Mouse (Mus musculus) stomach, postnatal 0 days (tissue): ENCODE data around the gene Akirin2.

Source experiments
- CTCF ChIP-seq: IDR thresholded peaks from 2 replicates; pipeline ENCODE4 v1.5.1; 2016; ENCODE audit warnings: antibody characterized with exemption, low read depth, mild to moderate bottlenecking, moderate library complexity
- EP300 ChIP-seq: optimal IDR thresholded peaks from 2 replicates; pipeline ENCODE3; 2016; ENCODE audit warnings: antibody characterized with exemption

DNA sequence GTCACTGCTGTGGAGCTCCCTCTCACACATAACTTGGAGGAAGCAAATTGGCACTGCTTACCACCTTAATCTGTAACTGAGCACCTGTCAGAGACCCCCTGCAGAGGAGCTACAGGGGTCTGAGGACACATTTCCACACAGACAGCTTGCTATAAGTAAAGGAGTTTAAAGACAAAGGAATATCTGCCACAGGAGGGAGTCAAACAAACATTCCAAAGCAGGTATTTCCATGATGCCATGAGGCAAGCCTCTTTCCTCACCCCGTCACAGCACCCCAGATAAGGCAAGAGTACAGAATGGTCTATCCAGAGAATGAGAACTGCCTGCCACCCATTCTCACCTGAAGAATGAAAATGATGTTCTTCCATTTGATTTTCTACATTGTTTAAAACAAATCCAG is 28.5 kb downstream of the Akirin2 start:
- TF ChIP-seq CTCF = peak; percentile 6; the same call in 1 of the 2 replicates
- no peak for TF ChIP-seq EP300
